Mouse (Mus musculus): ENCODE results near the gene Tcp1. TPM values are rescaled to one million over a fixed set of nuclear protein-coding genes. Genes with fewer than 3 reads are reported as not detected.

The Tcp1 gene
- total and polyA plus RNA-seq, 3 experiments, result 485 to 1,425 (median 570) TPM

DNA sequence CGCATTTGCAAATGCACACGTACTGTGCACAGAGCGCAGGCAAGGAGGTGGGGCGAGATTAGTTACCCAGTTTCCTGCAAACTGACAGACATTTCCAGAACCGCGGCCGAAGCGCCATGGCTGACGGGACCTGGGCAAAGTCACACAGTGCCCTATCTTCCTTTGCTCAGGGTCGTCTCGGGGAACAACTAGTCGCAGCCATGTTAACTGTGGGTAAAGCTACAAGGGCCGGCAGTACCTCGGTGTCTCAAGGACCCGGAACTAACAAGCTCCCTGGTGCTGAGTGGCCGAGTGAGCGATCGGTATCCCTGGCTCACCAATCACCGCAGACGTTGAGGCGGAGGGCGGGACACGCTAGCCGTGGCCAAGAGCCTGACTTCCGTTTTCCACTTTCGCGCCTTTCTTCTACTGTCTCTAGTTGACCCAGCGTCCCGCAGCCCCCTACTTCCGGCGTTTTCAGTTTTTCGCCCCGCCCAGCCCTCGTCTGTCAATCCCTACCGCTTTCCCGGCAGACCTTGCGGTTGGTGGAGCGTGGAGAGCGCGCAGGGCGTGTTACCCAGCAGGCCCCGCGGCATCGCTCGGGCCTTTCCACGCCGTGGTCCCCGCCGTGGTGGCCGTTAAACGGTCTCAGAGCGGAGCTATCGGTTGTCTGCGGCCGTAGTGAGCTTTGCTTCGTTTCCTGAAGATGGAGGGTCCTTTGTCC, 531 bp downstream of the Tcp1 start, which contains the start of gene Mrpl18:
Gene Mrpl18 (minus strand): TSS at position 465 of the 703 bp plus-strand sequence.
- Histone ChIP-seq H3K9ac (ENCODE audit: control insufficient read depth, low read depth, low read length, poor library complexity, severe bottlenecking) (peak within 1 kb of the TSS; percentile 93), H3K4me1 (ENCODE audit: control insufficient read depth in 1 of 2, insufficient read depth in 2 of 2, low read length in 2 of 2) (peaks cover 0 to 6% of the 10 kb centered on the region in 2 experiments; a peak in 2 of 4 replicates), H3K36me3 (ENCODE audit: control insufficient read depth in 1 of 2, insufficient read depth in 2 of 2, low read length in 2 of 2) (peaks cover 36 to 38% of the 10 kb centered on the region in 2 experiments), H3K4me3 (ENCODE audit: control insufficient read depth in 1 of 2, insufficient read depth in 1 of 2, low read depth in 2 of 2, low read length in 2 of 2) (peak within 1 kb of the TSS; percentile 65 to 97), H3K27ac (ENCODE audit: control insufficient read depth, low read depth, low read length) (peak within 1 kb of the TSS; percentile 92), H3K27me3 (ENCODE audit: control insufficient read depth in 1 of 2, insufficient read depth in 2 of 2, low read length in 2 of 2) (no peaks in the 10 kb centered on the region), H3K79me2 (ENCODE audit: control insufficient read depth, insufficient read depth, low read length, poor library complexity) (peaks cover 41% of the 10 kb centered on the region), H3K9me3 (replicated peaks; ENCODE audit: insufficient read depth, low read length) (no peaks in the 10 kb centered on the region)
- TF ChIP-seq RCOR1 (IDR thresholded peaks at IDR 0.05; ENCODE audit: low read depth, low read length) (no peak), TBP (IDR thresholded peaks at IDR 0.05; ENCODE audit: low read depth, low read length) (peak; percentile 81), NRF1 (IDR thresholded peaks at IDR 0.05; ENCODE audit: insufficient read depth, low read depth, low read length, poor library complexity, severe bottlenecking) (peak; percentile 56; the same call in 1 of the 2 replicates), POLR2A (IDR thresholded peaks at IDR 0.05; ENCODE audit: control insufficient read depth in 1 of 2, insufficient read depth in 1 of 2, low read depth in 1 of 2, low read length in 2 of 2, poor library complexity in 1 of 2) (peak; percentile 89 to 93; a peak in 3 of 4 replicates), NELFE (IDR thresholded peaks at IDR 0.05; ENCODE audit: low read depth, low read length) (peak; percentile 92), TCF12 (IDR thresholded peaks at IDR 0.05; ENCODE audit: low read depth, low read length) (0 out of 2 replicates have a peak, but pooled peaks have one; percentile 48), MYB (IDR thresholded peaks at IDR 0.05; ENCODE audit: low read depth, low read length) (peak; percentile 92), MAFK (IDR thresholded peaks at IDR 0.05; ENCODE audit: borderline replicate concordance, low read depth, low read length) (no peak), RAD21 (IDR thresholded peaks at IDR 0.05; ENCODE audit: low read depth, low read length) (no peak), E2F4 (IDR thresholded peaks at IDR 0.05; ENCODE audit: borderline replicate concordance, low read depth, low read length) (peak; percentile 98), MAZ (IDR thresholded peaks at IDR 0.05; ENCODE audit: low read depth, low read length) (peak; percentile 50; the same call in 1 of the 2 replicates), SIN3A (IDR thresholded peaks at IDR 0.05; ENCODE audit: low read length) (no peak; the same call in none of the 2 replicates), POLR2AphosphoS2 (IDR thresholded peaks at IDR 0.05; ENCODE audit: low read length) (peak; percentile 95), KAT2A (conservative IDR thresholded peaks at IDR 0.05; ENCODE audit: low read depth, low read length) (peak; percentile 83), MXI1 (IDR thresholded peaks at IDR 0.05; ENCODE audit: low read depth, low read length) (peak; percentile 69; the same call in 1 of the 2 replicates), HCFC1 (IDR thresholded peaks at IDR 0.05; ENCODE audit: low read depth, low read length) (peak; percentile 91), ELF1 (IDR thresholded peaks at IDR 0.05; ENCODE audit: low read depth, low read length) (peak; percentile 95), BHLHE40 (IDR thresholded peaks at IDR 0.05; ENCODE audit: borderline replicate concordance, low read depth, low read length) (no peak), MYC (IDR thresholded peaks at IDR 0.05; ENCODE audit: low read depth, low read length) (peak; percentile 87; the same call in 1 of the 2 replicates), ETS1 (IDR thresholded peaks at IDR 0.05; ENCODE audit: low read depth, low read length) (peak; percentile 20; the same call in 1 of the 2 replicates), CHD2 (IDR thresholded peaks at IDR 0.05; ENCODE audit: low read length) (peak; percentile 66; the same call in 1 of the 2 replicates), MEF2A (IDR thresholded peaks at IDR 0.05; ENCODE audit: extremely low read depth, insufficient replicate concordance, low read depth, low read length, poor library complexity, severe bottlenecking) (no peak), ZMIZ1 (IDR thresholded peaks at IDR 0.05; ENCODE audit: low read depth, low read length) (peak; percentile 73; the same call in 1 of the 2 replicates), POLR2AphosphoS5 (IDR thresholded peaks at IDR 0.05; ENCODE audit: borderline replicate concordance, low read depth, low read length) (peak; percentile 61; the same call in 1 of the 2 replicates), EP300 (IDR thresholded peaks at IDR 0.05; ENCODE audit: low read depth in 1 of 2, low read length in 2 of 2) (peak in 1 of 2 experiments; percentile 37; a peak in 2 of 4 replicates), MAX (IDR thresholded peaks at IDR 0.05; ENCODE audit: low read length) (peak; percentile 90), CHD1 (IDR thresholded peaks at IDR 0.05; ENCODE audit: low read depth, low read length) (peak; percentile 26; the same call in 1 of the 2 replicates), TAL1 (IDR thresholded peaks at IDR 0.05; ENCODE audit: low read length) (no peak)
- peak; percentile 99 for DNase-seq (ENCODE audit: low read depth, low spot score)
